Mouse (Mus musculus): ENCODE measurements around the gene Sepsecs. TPM values are rescaled to one million over a fixed set of nuclear protein-coding genes. Genes with fewer than 3 reads are reported as not detected.

The Sepsecs gene
- polyA plus RNA-seq, 1 experiment from 2014 or later = 4.9 TPM

DNA sequence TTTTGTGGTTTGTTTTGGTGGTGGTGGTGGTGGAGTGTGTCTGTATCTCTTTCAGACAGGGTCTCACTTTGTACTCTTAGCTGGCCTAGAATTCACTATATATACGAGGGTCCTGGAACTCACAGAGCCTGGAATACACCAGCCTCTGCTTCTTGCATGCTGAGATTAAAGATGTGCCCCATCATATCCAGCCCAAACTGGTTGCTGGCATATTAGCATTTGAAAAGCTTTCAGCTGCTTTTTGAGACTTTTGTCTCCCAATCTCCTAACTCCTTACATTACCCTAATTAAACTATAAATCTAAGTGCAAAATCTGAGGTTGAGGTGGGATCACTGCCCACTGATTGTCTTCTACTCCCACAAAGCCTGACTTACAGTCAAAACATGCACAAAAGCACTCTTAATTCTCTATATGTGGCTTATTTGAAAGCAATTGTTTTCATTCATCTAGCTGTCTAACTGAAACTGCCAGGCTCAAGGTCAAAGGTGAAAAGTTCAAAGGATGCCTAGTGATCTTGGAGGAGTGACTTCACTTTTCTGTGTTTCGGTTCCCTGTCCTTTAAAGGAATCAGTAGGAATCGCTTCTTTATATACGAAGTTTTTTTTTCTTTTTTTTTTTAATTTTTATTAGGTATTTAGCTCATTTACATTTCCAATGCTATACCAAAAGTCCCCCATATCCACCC is 5.0 kb upstream of the Sepsecs start:
- no peak for ATAC-seq (ENCODE audit: extremely low read depth, insufficient number of reproducible peaks, low FRiP score, low TSS enrichment)
- Histone ChIP-seq H3K4me2 (no peak overlapping the region), H3K36me3 (no peaks in the 10 kb centered on the region), H3K9ac (no peak overlapping the region), H3K27me3 (replicated peaks) (peaks cover 22% of the 10 kb centered on the region), H3K27ac (replicated peaks) (no peak overlapping the region), H3K4me1 (no peaks in the 10 kb centered on the region), H3K9me3 (no peaks in the 10 kb centered on the region), H3K4me3 (no peak overlapping the region)
- 76% methylated on average over 4 of the region's 4 CpGs for WGBS

- 39% methylated on average over 9 of the region's 9 CpGs for WGBS
- H3K4me3 ChIP-seq = no peak overlapping the region
- no peak overlapping the region for H3K9ac ChIP-seq
- H3K27ac ChIP-seq (replicated peaks) = no peak overlapping the region
- H3K4me2 ChIP-seq = no peak overlapping the region
- H3K9me3 ChIP-seq = no peaks in the 10 kb centered on the region
- no peak for ATAC-seq (ENCODE audit: extremely low read depth, insufficient number of reproducible peaks, low FRiP score, low TSS enrichment)
- no peaks in the 10 kb centered on the region for H3K36me3 ChIP-seq
- peaks cover 22% of the 10 kb centered on the region for H3K27me3 ChIP-seq (replicated peaks)
- H3K4me1 ChIP-seq = peaks cover 7% of the 10 kb centered on the region
These were observed 3.8 kb upstream of the Sepsecs start for GRCm38 (mm10) chr5:52673341-52673740.

GRCm38 (mm10) chr5:52670745-52671144 is 1.2 kb upstream of the Sepsecs start:
- H3K9me3 ChIP-seq = no peaks in the 10 kb centered on the region
- peaks cover 9% of the 10 kb centered on the region for H3K4me1 ChIP-seq
- H3K4me3 ChIP-seq = no peak overlapping the region
- H3K27ac ChIP-seq (replicated peaks) = no peak overlapping the region
- no peak for ATAC-seq (ENCODE audit: extremely low read depth, insufficient number of reproducible peaks, low FRiP score, low TSS enrichment)
- H3K9ac ChIP-seq = no peak overlapping the region
- peaks cover 22% of the 10 kb centered on the region for H3K27me3 ChIP-seq (replicated peaks)
- H3K4me2 ChIP-seq = no peak overlapping the region
- 79% methylated on average over 3 of the region's 3 CpGs for WGBS
- peaks cover 3% of the 10 kb centered on the region for H3K36me3 ChIP-seq

DNA sequence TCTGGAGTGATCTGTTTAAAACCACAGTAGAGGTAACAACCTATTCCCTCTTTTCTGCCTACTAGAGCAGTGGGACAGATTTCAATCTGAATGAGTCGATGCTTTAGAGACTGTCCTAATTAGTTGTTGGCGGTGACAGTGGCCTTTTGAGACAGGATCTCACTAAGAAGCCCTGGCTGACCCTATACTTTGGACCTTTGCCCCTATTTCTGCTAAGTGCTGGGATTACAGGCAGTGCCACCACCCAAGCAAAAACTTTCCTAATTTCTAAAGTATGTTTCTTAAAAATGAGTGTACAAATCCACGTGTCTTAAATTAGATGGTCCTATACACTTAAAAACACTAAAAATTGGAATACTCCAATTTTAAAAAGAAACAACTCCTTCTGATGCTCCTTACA is 2.7 kb downstream of the Sepsecs start:
- peaks cover 9% of the 10 kb centered on the region for H3K4me1 ChIP-seq
- H3K27me3 ChIP-seq (replicated peaks) = 0 out of 2 replicates have a peak, but pooled peaks cover 5% of the 10 kb centered on the region
- no peak overlapping the region for H3K27ac ChIP-seq (replicated peaks)
- no peak overlapping the region for H3K9ac ChIP-seq
- no peaks in the 10 kb centered on the region for H3K9me3 ChIP-seq
- peaks cover 33% of the 10 kb centered on the region for H3K36me3 ChIP-seq
- H3K4me2 ChIP-seq = no peak overlapping the region
- ATAC-seq (ENCODE audit: extremely low read depth, insufficient number of reproducible peaks, low FRiP score, low TSS enrichment) = no peak
- 89% methylated on average over 3 of the region's 3 CpGs for WGBS
- H3K4me3 ChIP-seq = no peak overlapping the region

GRCm38 (mm10) chr5:52657957-52658356 is 11.6 kb downstream of the Sepsecs start:
- H3K4me3 ChIP-seq = no peak overlapping the region
- H3K27me3 ChIP-seq (replicated peaks) = no peaks in the 10 kb centered on the region
- H3K27ac ChIP-seq (replicated peaks) = no peak overlapping the region
- no peaks in the 10 kb centered on the region for H3K4me1 ChIP-seq
- WGBS = 58% methylated on average over 4 of the region's 4 CpGs
- H3K9ac ChIP-seq = no peak overlapping the region
- ATAC-seq (ENCODE audit: extremely low read depth, insufficient number of reproducible peaks, low FRiP score, low TSS enrichment) = no peak
- no peaks in the 10 kb centered on the region for H3K9me3 ChIP-seq
- H3K36me3 ChIP-seq = peaks cover 58% of the 10 kb centered on the region
- no peak overlapping the region for H3K4me2 ChIP-seq

DNA sequence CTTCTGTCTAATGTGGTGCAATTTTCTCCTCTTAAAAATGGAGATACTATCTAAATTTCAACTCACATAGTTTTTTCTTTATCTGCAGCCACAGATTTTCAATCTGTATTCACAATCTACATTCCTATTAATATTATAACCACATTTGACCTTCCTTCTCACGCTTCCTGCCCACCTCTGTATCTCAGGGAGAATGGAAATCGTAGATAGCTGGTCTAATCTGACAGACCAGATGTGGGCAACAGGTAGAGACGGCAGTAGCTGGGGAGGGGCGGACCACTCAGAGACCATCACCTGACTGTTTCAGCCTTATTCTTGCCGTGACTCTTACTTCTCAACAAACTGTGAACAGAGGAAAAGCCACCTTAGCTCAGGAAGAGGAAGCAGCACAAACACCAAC is 12.2 kb downstream of the Sepsecs start:
- WGBS = 79% methylated on average over 5 of the region's 5 CpGs
- no peaks in the 10 kb centered on the region for H3K4me1 ChIP-seq
- H3K9ac ChIP-seq = no peak overlapping the region
- H3K9me3 ChIP-seq = no peaks in the 10 kb centered on the region
- H3K4me2 ChIP-seq = no peak overlapping the region
- no peak overlapping the region for H3K27ac ChIP-seq (replicated peaks)
- no peak for ATAC-seq (ENCODE audit: extremely low read depth, insufficient number of reproducible peaks, low FRiP score, low TSS enrichment)
- H3K27me3 ChIP-seq (replicated peaks) = no peaks in the 10 kb centered on the region
- no peak overlapping the region for H3K4me3 ChIP-seq
- H3K36me3 ChIP-seq = peaks cover 61% of the 10 kb centered on the region

DNA sequence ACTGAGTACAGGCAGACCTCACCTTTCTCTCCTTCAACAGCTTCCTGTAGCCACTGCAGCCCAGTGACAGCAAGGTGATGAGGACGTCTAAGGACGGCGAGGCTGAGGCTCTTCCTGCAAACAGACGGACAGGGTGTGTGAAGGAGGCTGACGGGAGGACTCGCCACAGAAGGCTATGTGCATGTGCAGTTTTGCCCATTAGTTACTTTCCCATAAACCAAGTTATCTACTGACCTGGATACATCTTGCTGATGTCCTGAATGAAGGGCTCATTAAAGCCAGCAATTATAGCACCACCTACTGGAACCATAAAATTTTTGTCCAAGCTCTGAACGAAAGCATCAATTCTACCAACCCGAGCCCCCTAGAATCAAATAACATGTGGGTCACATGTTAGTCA is 13.5 kb downstream of the Sepsecs start:
- no peak for ATAC-seq (ENCODE audit: extremely low read depth, insufficient number of reproducible peaks, low FRiP score, low TSS enrichment)
- no peaks in the 10 kb centered on the region for H3K9me3 ChIP-seq
- peaks cover 56% of the 10 kb centered on the region for H3K36me3 ChIP-seq
- no peak overlapping the region for H3K27ac ChIP-seq (replicated peaks)
- H3K4me3 ChIP-seq = no peak overlapping the region
- no peak overlapping the region for H3K4me2 ChIP-seq
- no peaks in the 10 kb centered on the region for H3K4me1 ChIP-seq
- WGBS = 77% methylated on average over 8 of the region's 8 CpGs
- no peaks in the 10 kb centered on the region for H3K27me3 ChIP-seq (replicated peaks)
- H3K9ac ChIP-seq = no peak overlapping the region

DNA sequence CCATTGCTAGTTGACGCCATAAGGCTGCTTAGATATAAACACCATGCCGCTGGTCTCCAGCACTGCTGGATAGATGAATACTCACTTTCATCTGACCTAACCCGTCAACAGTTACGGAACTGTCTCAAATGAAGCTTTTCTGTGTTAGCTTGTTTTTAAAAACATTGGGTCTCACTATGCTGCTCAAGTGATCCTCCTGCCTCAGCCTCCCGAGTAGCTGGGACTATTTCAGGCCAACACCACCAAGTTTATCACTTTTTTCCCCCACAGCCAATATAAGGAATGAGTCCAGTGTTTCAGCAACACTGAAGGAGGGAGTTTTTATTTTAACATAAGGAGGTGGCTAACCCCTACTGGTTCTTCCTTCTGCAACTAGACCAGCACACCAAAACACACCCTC is 14.5 kb downstream of the Sepsecs start:
- H3K27me3 ChIP-seq (replicated peaks) = no peaks in the 10 kb centered on the region
- 91% methylated on average over 5 of the region's 5 CpGs for WGBS

DNA sequence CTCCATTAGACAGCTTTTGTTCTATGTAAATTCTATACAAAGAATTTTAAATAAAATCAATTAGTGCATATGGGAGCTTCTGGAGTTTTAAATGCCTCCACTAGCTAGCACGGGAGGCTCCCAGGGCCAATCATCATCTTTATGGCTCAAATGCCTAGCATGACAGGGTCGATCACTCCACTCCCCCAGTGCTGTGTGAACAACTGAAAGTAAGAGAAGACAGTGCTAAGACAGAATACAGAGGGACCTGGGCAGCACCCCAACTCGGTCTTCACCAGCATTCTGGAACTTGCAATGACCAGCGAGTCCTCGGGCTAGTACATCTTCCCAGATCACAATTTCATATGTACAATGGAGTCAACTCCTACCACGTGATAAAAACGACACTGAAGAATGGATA is 16.9 kb downstream of the Sepsecs start:
- Histone ChIP-seq H3K4me1 (no peaks in the 10 kb centered on the region), H3K4me3 (no peak overlapping the region), H3K9me3 (no peaks in the 10 kb centered on the region), H3K9ac (no peak overlapping the region), H3K27ac (replicated peaks) (no peak overlapping the region), H3K4me2 (no peak overlapping the region), H3K36me3 (peaks cover 44% of the 10 kb centered on the region), H3K27me3 (replicated peaks) (no peaks in the 10 kb centered on the region)
- no peak for ATAC-seq (ENCODE audit: extremely low read depth, insufficient number of reproducible peaks, low FRiP score, low TSS enrichment)
- 89% methylated on average over 7 of the region's 7 CpGs for WGBS

More for the DNA sequence above, 14.5 kb downstream of the Sepsecs start:
- H3K9me3 ChIP-seq = no peaks in the 10 kb centered on the region
- H3K36me3 ChIP-seq = peaks cover 48% of the 10 kb centered on the region
- H3K27ac ChIP-seq (replicated peaks) = no peak overlapping the region
- no peaks in the 10 kb centered on the region for H3K4me1 ChIP-seq
- no peak overlapping the region for H3K9ac ChIP-seq
- H3K4me3 ChIP-seq = no peak overlapping the region
- no peak overlapping the region for H3K4me2 ChIP-seq
- ATAC-seq (ENCODE audit: extremely low read depth, insufficient number of reproducible peaks, low FRiP score, low TSS enrichment) = no peak

DNA sequence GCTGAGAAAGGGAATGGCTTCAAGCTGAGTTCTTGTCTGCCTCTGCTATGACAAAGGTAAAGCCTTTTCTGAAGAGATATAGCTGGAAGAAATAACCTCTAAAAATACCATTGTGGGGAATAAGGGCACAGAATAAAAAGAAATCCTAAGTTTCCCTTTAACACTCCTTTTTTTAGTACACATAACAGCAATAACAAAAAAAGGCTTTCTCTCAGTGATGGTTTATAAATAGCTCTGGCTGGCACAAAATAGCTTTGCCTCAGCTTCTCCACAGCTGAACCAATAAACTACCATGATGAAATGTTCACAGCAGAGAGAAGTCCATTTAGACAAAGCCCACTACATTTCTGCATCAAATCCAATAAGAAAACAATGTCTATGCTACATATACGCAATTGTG is 17.4 kb downstream of the Sepsecs start:
- Histone ChIP-seq H3K9me3 (no peaks in the 10 kb centered on the region), H3K36me3 (peaks cover 40% of the 10 kb centered on the region), H3K27me3 (replicated peaks) (no peaks in the 10 kb centered on the region), H3K9ac (no peak overlapping the region), H3K4me3 (no peak overlapping the region), H3K27ac (replicated peaks) (no peak overlapping the region), H3K4me2 (no peak overlapping the region), H3K4me1 (no peaks in the 10 kb centered on the region)
- 80% methylated on average over 1 of the region's 1 CpGs for WGBS
- ATAC-seq (ENCODE audit: extremely low read depth, insufficient number of reproducible peaks, low FRiP score, low TSS enrichment) = no peak

- peaks cover 4% of the 10 kb centered on the region; the same call in 1 of the 2 replicates for H3K9me3 ChIP-seq
- no peaks in the 10 kb centered on the region for H3K4me1 ChIP-seq
- no peak overlapping the region for H3K27ac ChIP-seq (replicated peaks)
- H3K4me2 ChIP-seq = no peak overlapping the region
- peaks cover 64% of the 10 kb centered on the region for H3K36me3 ChIP-seq
- H3K27me3 ChIP-seq (replicated peaks) = no peaks in the 10 kb centered on the region
- ATAC-seq (ENCODE audit: extremely low read depth, insufficient number of reproducible peaks, low FRiP score, low TSS enrichment) = no peak
- H3K9ac ChIP-seq = no peak overlapping the region
- no peak overlapping the region for H3K4me3 ChIP-seq
- 76% methylated on average over 9 of the region's 9 CpGs for WGBS
These were observed 25.3 kb downstream of the Sepsecs start for GRCm38 (mm10) chr5:52643947-52644840.
